Mouse (Mus musculus): Measurements from ENCODE around the gene Hsd11b2.

- TF ChIP-seq CTCF (IDR thresholded peaks at IDR 0.05; ENCODE audit: low read depth, low read length) = no peak
- TF ChIP-seq TAL1 (conservative IDR thresholded peaks at IDR 0.05; ENCODE audit: low read depth, low read length) = no peak
- TF ChIP-seq GATA1 (IDR thresholded peaks at IDR 0.05; ENCODE audit: borderline replicate concordance, low read length) = no peak
These were observed 34.3 kb downstream of the Hsd11b2 start for GRCm38 (mm10) chr8:105552824-105553223.

All from G1E (cell line).